Mouse (Mus musculus) lung, embryonic 16.5 days (tissue): ENCODE results near the gene Ccdc6. TPM values are rescaled to one million over a fixed set of nuclear protein-coding genes. Genes with fewer than 3 reads are reported as not detected.

Experiments
- ATAC-seq: fragments of 200-750 bp; cut with Nextera tagmentation; 2 replicates; pipeline ENCODE4 v1.8.0; 2017; ENCODE audit warnings: low read depth, mild to moderate bottlenecking, moderate library complexity
- H3K27ac ChIP-seq: fragments of 300-500 bp; sonication (generic); 2 replicates; pipeline ENCODE4 v1.5.1; 2014; ENCODE audit warnings: mild to moderate bottlenecking, control low read depth, low read length
- H3K27me3 ChIP-seq: fragments of 300-500 bp; sonication (generic); 2 replicates; pipeline ENCODE4 v1.6.1; 2014; ENCODE audit warnings: low read depth, low read length, mixed read lengths; ENCODE audit not compliant: control insufficient read depth, insufficient read depth
- H3K36me3 ChIP-seq: fragments of 300-500 bp; sonication (generic); 2 replicates; pipeline ENCODE4 v1.6.1; 2014; ENCODE audit warnings: low read length; ENCODE audit not compliant: control insufficient read depth, insufficient read depth
- H3K4me1 ChIP-seq: fragments of 300-500 bp; sonication (generic); replicated peaks from 2 replicates; pipeline ENCODE4 v1.6.1; 2014; ENCODE audit warnings: low read length, mixed read lengths; ENCODE audit not compliant: control insufficient read depth, insufficient read depth
- H3K4me2 ChIP-seq: fragments of 300-500 bp; sonication (generic); 2 replicates; pipeline ENCODE4 v1.6.1; 2014; ENCODE audit warnings: low read depth, low read length, control low read depth
- H3K4me3 ChIP-seq: fragments of 300-500 bp; sonication (generic); 2 replicates; pipeline ENCODE4 v1.5.1; 2014; ENCODE audit warnings: mild to moderate bottlenecking, low read length, control low read depth
- H3K9ac ChIP-seq: fragments of 300-500 bp; sonication (generic); 2 replicates; pipeline ENCODE4 v1.6.1; 2014; ENCODE audit warnings: low read length, control low read depth
- H3K9me3 ChIP-seq: fragments of 300-500 bp; sonication (generic); 2 replicates; pipeline ENCODE4 v1.6.1; 2016; ENCODE audit warnings: low read length; ENCODE audit not compliant: control insufficient read depth
- WGBS: fragments of 180-500 bp; shearing (Covaris S2); extraction: QIAGEN DNeasy Blood & Tissue Kit; methylation state at CpG from one replicate; pipeline ENCODE4 v1.1.7; 2014; 5-methylcytosine and 5-hydroxymethylcytosine counted together
- polyA plus RNA-seq: library from polyadenylated mRNA; unstranded; fragments of >200 nt; fragmentation: Nextera tagmentation; extraction: Ambion mirVana; gene quantifications from 2 replicates; pipeline ENCODE4 v1.2.1, GENCODE M21; 2015

Ccdc6 gene
- polyA plus RNA-seq, 1 experiment from 2014 or later = 15.1 TPM

DNA sequence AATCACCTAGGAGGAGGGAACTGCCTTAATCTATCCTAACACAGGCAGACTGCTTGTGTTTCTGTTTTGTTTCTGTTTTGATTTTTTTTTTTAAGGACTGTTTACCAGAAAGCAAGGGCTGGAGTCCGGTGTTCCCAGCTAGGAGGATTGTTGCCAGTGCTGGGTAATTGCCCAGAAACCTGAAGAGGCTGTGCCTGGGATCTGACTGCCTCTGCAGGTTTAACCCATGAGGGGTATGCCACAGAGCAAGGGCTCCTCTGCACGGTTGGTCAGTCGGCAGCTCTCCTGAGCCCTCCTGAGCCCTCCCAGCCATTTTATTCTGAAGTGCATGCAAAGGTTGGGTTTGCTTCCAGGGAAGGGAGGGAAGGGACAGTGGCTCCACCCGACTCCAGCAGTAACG lies 66.8 kb downstream of the Ccdc6 start:
- Histone ChIP-seq H3K36me3 (peaks cover 2% of the 10 kb centered on the region; the same call in 1 of the 2 replicates), H3K9ac (no peak overlapping the region), H3K27me3 (no peaks in the 10 kb centered on the region), H3K27ac (no peak overlapping the region), H3K9me3 (no peaks in the 10 kb centered on the region), H3K4me1 (peaks cover 4% of the 10 kb centered on the region; the same call in 1 of the 2 replicates), H3K4me2 (no peak overlapping the region), H3K4me3 (no peak overlapping the region)
- no peak for ATAC-seq
- WGBS = 57% methylated on average over 5 of the region's 5 CpGs

DNA sequence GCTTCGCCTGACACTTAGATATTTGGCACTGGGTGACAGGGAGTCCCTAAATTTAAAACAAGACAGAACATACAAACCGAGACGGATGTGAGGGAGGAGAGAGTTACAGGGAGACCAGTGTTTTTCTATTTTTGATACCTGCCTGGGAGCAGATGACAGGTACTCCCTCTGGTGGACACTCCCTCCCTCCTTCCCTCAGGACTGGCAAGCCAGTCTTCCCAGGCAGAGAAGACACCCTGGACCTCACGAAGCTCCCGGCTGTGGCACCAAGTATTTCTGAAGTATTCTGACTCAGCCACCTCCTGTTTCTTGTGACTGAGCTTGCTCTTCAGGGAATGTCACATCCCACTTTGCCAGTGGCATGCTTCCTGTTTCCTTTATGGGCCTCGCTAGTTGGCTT lies 69.0 kb downstream of the Ccdc6 start:
- peaks cover 6% of the 10 kb centered on the region; the same call in 1 of the 2 replicates for H3K36me3 ChIP-seq
- WGBS = 54% methylated on average over 6 of the region's 6 CpGs
- no peak overlapping the region for H3K27ac ChIP-seq
- no peaks in the 10 kb centered on the region for H3K27me3 ChIP-seq
- no peak overlapping the region for H3K9ac ChIP-seq
- no peak for ATAC-seq
- no peak overlapping the region for H3K4me2 ChIP-seq
- H3K9me3 ChIP-seq = no peaks in the 10 kb centered on the region
- H3K4me1 ChIP-seq = peaks cover 4% of the 10 kb centered on the region; the same call in 1 of the 2 replicates
- H3K4me3 ChIP-seq = no peak overlapping the region

DNA sequence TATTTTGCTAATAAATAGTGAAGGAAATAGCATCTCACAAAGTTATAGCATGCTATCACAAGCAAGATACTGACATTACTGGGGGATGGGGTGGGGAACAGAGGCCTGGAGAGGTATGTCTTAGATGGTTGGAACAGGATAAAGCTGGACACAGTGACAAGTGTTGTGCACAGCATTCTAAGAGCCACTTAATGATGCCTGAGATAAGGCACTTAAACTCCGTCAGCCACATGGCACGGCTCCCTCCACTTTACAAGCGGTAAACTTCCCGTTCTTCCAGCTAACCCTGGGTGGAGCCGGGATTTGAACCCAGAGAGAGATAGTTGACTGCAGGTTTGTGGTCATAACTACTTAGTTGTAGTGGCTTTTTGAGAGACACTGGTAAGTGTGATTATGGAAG lies 69.5 kb downstream of the Ccdc6 start:
- peaks cover 4% of the 10 kb centered on the region; the same call in 1 of the 2 replicates for H3K4me1 ChIP-seq
- H3K27ac ChIP-seq = no peak overlapping the region
- ATAC-seq = peak; percentile 48; the same call in 1 of the 2 replicates

DNA sequence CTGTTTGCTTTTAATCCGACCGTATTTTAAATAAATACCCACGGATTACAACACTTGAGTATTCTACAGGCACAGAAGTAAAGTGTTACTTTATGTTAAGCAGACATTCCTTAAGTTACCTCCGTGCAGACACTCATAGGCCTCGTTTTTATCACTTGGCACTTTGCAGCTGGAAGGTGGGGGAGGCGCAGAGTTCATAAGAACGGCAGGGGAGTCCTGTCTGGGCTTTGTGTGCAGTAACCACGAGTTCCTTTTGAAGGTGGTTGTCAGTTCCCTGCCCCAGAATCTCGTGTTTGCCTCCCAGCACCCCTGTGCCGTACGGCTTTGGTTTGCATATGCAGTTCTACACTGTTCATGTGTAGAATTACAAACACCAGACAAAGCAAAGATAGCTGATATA lies 70.7 kb downstream of the Ccdc6 start:
- Histone ChIP-seq H3K27ac (no peak overlapping the region), H3K9me3 (no peaks in the 10 kb centered on the region), H3K36me3 (peaks cover 12% of the 10 kb centered on the region; the same call in 1 of the 2 replicates), H3K4me1 (peaks cover 4% of the 10 kb centered on the region; the same call in 1 of the 2 replicates), H3K4me2 (no peak overlapping the region), H3K4me3 (no peak overlapping the region), H3K9ac (no peak overlapping the region), H3K27me3 (no peaks in the 10 kb centered on the region)
- no peak for ATAC-seq
- WGBS = 40% methylated on average over 11 of the region's 11 CpGs

More for the DNA sequence above, 69.5 kb downstream of the Ccdc6 start:
- H3K36me3 ChIP-seq = peaks cover 8% of the 10 kb centered on the region; the same call in 1 of the 2 replicates
- 58% methylated on average over 5 of the region's 5 CpGs for WGBS
- no peak overlapping the region for H3K4me2 ChIP-seq
- no peaks in the 10 kb centered on the region for H3K27me3 ChIP-seq
- H3K9me3 ChIP-seq = no peaks in the 10 kb centered on the region
- H3K9ac ChIP-seq = no peak overlapping the region
- no peak overlapping the region for H3K4me3 ChIP-seq

- H3K36me3 ChIP-seq = peaks cover 12% of the 10 kb centered on the region; the same call in 1 of the 2 replicates
- ATAC-seq = no peak
- peaks cover 4% of the 10 kb centered on the region; the same call in 1 of the 2 replicates for H3K4me1 ChIP-seq
- H3K27me3 ChIP-seq = no peaks in the 10 kb centered on the region
- H3K27ac ChIP-seq = no peak overlapping the region
- no peak overlapping the region for H3K4me2 ChIP-seq
- no peak overlapping the region for H3K4me3 ChIP-seq
- no peak overlapping the region for H3K9ac ChIP-seq
- H3K9me3 ChIP-seq = no peaks in the 10 kb centered on the region
- 43% methylated on average over 13 of the region's 13 CpGs for WGBS
These were observed 71.5 kb downstream of the Ccdc6 start for GRCm38 (mm10) chr10:70168396-70168795.

DNA sequence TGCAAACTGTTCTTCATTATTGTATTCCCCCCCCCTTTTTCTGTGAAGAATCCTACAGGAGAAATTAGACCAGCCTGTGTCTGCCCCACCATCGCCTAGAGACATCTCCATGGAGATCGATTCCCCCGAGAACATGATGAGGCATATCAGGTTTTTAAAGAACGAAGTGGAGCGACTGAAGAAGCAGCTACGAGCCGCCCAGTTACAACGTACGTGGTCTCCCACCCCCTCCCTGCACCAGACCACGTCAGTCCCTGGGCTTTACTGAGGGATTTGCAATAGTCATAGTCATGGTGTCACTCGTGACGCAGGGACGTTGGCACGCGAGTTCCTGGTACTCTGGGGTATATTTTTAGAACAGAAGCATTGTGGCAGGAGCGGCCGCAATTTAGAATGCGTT lies 72.1 kb downstream of the Ccdc6 start:
- H3K4me3 ChIP-seq = no peak overlapping the region
- H3K4me1 ChIP-seq = peaks cover 4% of the 10 kb centered on the region; the same call in 1 of the 2 replicates
- no peaks in the 10 kb centered on the region for H3K9me3 ChIP-seq
- WGBS = 85% methylated on average over 18 of the region's 18 CpGs
- H3K27me3 ChIP-seq = no peaks in the 10 kb centered on the region
- no peak overlapping the region for H3K27ac ChIP-seq
- H3K36me3 ChIP-seq = peaks cover 12% of the 10 kb centered on the region; the same call in 1 of the 2 replicates
- no peak overlapping the region for H3K4me2 ChIP-seq
- ATAC-seq = no peak
- no peak overlapping the region for H3K9ac ChIP-seq

GRCm38 (mm10) chr10:70173314-70173713 lies 76.4 kb downstream of the Ccdc6 start:
- Histone ChIP-seq H3K9me3 (no peaks in the 10 kb centered on the region), H3K36me3 (peaks cover 19% of the 10 kb centered on the region; the same call in 1 of the 2 replicates), H3K27ac (no peak overlapping the region), H3K4me2 (no peak overlapping the region), H3K4me3 (no peak overlapping the region), H3K27me3 (no peaks in the 10 kb centered on the region), H3K9ac (no peak overlapping the region), H3K4me1 (no peaks in the 10 kb centered on the region; the same call in 1 of the 2 replicates)
- ATAC-seq = peak; percentile 62; the same call in 1 of the 2 replicates
- 53% methylated on average over 3 of the region's 3 CpGs for WGBS

DNA sequence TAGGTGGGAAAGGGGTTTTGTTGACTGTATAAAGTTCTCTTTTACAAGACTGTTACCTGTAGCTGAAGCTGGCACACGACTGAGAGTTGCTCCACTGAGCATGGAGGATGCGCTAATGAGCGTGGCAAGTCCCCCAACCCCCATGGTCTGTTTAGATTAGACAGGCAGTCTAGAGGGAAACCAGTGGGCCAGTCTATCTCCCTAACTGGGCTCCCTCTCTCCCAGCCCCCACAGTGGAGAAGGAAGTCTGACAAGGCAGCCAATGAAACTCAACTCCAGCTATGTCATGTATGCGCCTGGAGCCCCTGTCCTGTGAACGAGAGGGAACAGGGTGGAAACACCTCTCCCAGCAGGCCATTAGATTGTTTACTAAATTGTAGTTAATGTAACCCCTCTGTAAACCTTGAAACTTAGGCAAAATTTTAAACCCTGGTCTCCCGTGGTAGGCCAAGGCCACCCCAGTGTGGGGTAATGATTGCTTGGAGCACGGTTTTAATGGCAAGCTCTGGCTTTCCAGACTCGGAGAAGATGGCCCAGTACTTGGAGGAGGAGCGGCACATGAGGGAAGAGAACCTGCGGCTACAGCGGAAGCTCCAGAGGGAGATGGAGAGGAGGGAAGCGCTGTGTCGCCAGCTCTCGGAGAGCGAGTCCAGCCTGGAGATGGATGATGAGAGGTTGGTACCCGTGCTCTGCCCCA lies 77.7 kb downstream of the Ccdc6 start:
- no peak overlapping the region for H3K4me3 ChIP-seq
- WGBS = 71% methylated on average over 16 of the region's 16 CpGs
- H3K4me1 ChIP-seq = no peaks in the 10 kb centered on the region
- no peak overlapping the region for H3K9ac ChIP-seq
- no peaks in the 10 kb centered on the region for H3K27me3 ChIP-seq
- ATAC-seq = peak; percentile 28; the same call in 1 of the 2 replicates
- H3K27ac ChIP-seq = no peak overlapping the region
- peaks cover 16% of the 10 kb centered on the region; the same call in 1 of the 2 replicates for H3K36me3 ChIP-seq
- H3K4me2 ChIP-seq = no peak overlapping the region
- no peaks in the 10 kb centered on the region for H3K9me3 ChIP-seq

- no peaks in the 10 kb centered on the region for H3K27me3 ChIP-seq
- H3K9me3 ChIP-seq = no peaks in the 10 kb centered on the region
- peaks cover 23% of the 10 kb centered on the region for H3K4me1 ChIP-seq
- WGBS = 82% methylated on average over 9 of the region's 9 CpGs
- no peak overlapping the region for H3K27ac ChIP-seq
- no peak overlapping the region for H3K9ac ChIP-seq
- no peak overlapping the region for H3K4me2 ChIP-seq
- peaks cover 10% of the 10 kb centered on the region; the same call in 1 of the 2 replicates for H3K36me3 ChIP-seq
- ATAC-seq = no peak
- no peak overlapping the region for H3K4me3 ChIP-seq
These were observed 83.8 kb downstream of the Ccdc6 start for GRCm38 (mm10) chr10:70180727-70181126.
